Mouse (Mus musculus) midbrain, embryonic 12.5 days (tissue): ENCODE results near the gene Syne3. TPM values are rescaled to one million over a fixed set of nuclear protein-coding genes. Genes with fewer than 3 reads are reported as not detected.
A peak's percentile ranks its signal among the peaks of the same experiment; 100 is the strongest.

ENCODE experiments used
- ATAC-seq: fragments of 200-750 bp; cut with Nextera tagmentation; 2 replicates; pipeline ENCODE4 v1.8.0; 2017; ENCODE audit warnings: low read depth, moderate TSS enrichment, moderate library complexity; ENCODE audit not compliant: low FRiP score
- H3K27ac ChIP-seq: fragments of 300-500 bp; sonication (generic); replicated peaks from 2 replicates; pipeline ENCODE4 v1.5.1; 2016; ENCODE audit warnings: mild to moderate bottlenecking
- H3K27me3 ChIP-seq: fragments of 300-500 bp; sonication (generic); 2 replicates; pipeline ENCODE4 v1.6.1; 2016; ENCODE audit warnings: mild to moderate bottlenecking
- H3K36me3 ChIP-seq: fragments of 300-500 bp; sonication (generic); 2 replicates; pipeline ENCODE4 v1.6.1; 2016
- H3K4me1 ChIP-seq: fragments of 300-500 bp; sonication (generic); 2 replicates; pipeline ENCODE4 v1.6.1; 2016
- H3K4me2 ChIP-seq: fragments of 300-500 bp; sonication (generic); replicated peaks from 2 replicates; pipeline ENCODE4 v1.6.1; 2016; ENCODE audit warnings: mild to moderate bottlenecking, moderate library complexity
- H3K4me3 ChIP-seq: fragments of 300-500 bp; sonication (generic); 2 replicates; pipeline ENCODE4 v1.5.1; 2016; ENCODE audit warnings: mild to moderate bottlenecking
- H3K9ac ChIP-seq: fragments of 300-500 bp; sonication (generic); replicated peaks from 2 replicates; pipeline ENCODE4 v1.6.1; 2016; ENCODE audit warnings: mild to moderate bottlenecking, moderate library complexity
- H3K9me3 ChIP-seq: fragments of 300-500 bp; sonication (generic); 2 replicates; pipeline ENCODE4 v1.6.1; 2016; ENCODE audit warnings: mild to moderate bottlenecking
- WGBS: fragments of 180-500 bp; shearing (Covaris S2); methylation state at CpG from one replicate; pipeline ENCODE4 v1.1.7; 2016; 5-methylcytosine and 5-hydroxymethylcytosine counted together
- polyA plus RNA-seq: library from polyadenylated mRNA; unstranded; fragments of >200 nt; fragmentation: Nextera tagmentation; extraction: Ambion mirVana; gene quantifications from 2 replicates; pipeline ENCODE4 v1.2.1, GENCODE M21; 2016

Gene Syne3
- polyA plus RNA-seq, result 0.14 and 0.18 TPM in 2 replicates

DNA sequence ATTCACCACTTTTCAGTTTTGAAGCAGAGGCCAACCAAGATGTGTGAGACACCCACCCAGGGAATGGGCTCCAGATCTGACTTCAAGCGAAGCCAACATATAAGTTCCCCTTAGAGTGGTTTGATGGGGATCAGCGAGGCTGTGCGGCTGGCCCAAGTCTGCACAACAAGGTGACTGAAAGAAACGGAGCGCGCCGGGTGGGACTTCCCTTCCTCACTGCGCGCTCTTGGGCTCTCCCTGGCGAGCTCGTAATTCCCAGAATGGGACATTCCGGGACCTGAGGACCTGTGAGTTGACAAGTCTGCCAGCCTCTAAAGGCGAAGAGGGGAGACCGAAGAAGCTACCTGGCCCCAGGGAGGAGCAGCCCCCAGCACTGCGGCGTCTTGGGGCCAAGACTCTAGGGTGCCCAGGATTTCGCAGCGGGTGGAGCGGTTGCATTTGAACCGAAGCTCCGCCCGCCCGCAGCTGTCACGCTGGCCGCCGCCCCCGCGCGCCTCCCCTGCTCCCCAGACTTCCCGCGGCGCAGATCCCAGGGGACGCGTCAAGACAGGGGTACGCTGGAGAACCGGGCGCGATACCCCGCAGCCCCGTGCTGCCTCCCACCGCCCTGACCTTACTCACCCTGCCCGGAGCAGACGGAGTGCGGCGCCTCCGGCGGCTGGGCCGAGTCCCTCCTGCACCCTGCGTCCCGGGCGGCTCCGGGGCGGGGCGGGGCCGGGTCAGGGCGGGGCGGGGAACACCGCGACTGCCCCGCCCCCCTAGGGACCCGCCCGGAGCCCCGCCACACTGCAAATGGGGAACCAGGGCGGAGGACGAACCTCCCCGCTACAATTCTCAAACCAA lies at the start of gene Syne3:
Syne3 (minus strand) TSS at position 440 of the 843 bp plus-strand sequence.
- Histone ChIP-seq H3K4me3 (peak within 1 kb of the TSS; percentile 58), H3K4me1 (peaks cover 17% of the 10 kb centered on the region), H3K36me3 (no peaks in the 10 kb centered on the region), H3K27ac (no peak within 1 kb of the TSS), H3K9ac (peak within 1 kb of the TSS; percentile 55), H3K4me2 (peak within 1 kb of the TSS; percentile 97), H3K9me3 (no peaks in the 10 kb centered on the region), H3K27me3 (peaks cover 80% of the 10 kb centered on the region)
- WGBS, result under 1% methylated on average over 66 of the region's 66 CpGs
- ATAC-seq, result peak; percentile 79

- H3K27me3 ChIP-seq, result no peaks in the 10 kb centered on the region
- no peaks in the 10 kb centered on the region for H3K4me1 ChIP-seq
- no peaks in the 10 kb centered on the region for H3K9me3 ChIP-seq
- 83% methylated on average over 6 of the region's 6 CpGs for WGBS
- H3K9ac ChIP-seq, result no peak overlapping the region
- no peaks in the 10 kb centered on the region for H3K36me3 ChIP-seq
- H3K4me2 ChIP-seq, result no peak overlapping the region
- no peak overlapping the region for H3K27ac ChIP-seq
- H3K4me3 ChIP-seq, result no peak overlapping the region
- ATAC-seq, result no peak
Measured at GRCm38 (mm10) chr12:105055308-105055707, 45.7 kb upstream of the Syne3 start.

GRCm38 (mm10) chr12:105054041-105054440 lies 44.4 kb upstream of the Syne3 start:
- no peaks in the 10 kb centered on the region for H3K4me1 ChIP-seq
- no peaks in the 10 kb centered on the region for H3K27me3 ChIP-seq
- no peak overlapping the region for H3K27ac ChIP-seq
- H3K9me3 ChIP-seq, result no peaks in the 10 kb centered on the region
- 93% methylated on average over 15 of the region's 15 CpGs for WGBS
- no peak overlapping the region for H3K9ac ChIP-seq
- no peak overlapping the region for H3K4me2 ChIP-seq
- no peaks in the 10 kb centered on the region for H3K36me3 ChIP-seq
- H3K4me3 ChIP-seq, result no peak overlapping the region
- no peak for ATAC-seq

GRCm38 (mm10) chr12:105050898-105051297 lies 41.3 kb upstream of the Syne3 start:
- 19% methylated on average over 4 of the region's 4 CpGs for WGBS
- ATAC-seq, result no peak
- no peak overlapping the region for H3K9ac ChIP-seq
- H3K4me2 ChIP-seq, result no peak overlapping the region
- H3K4me1 ChIP-seq, result no peaks in the 10 kb centered on the region
- H3K9me3 ChIP-seq, result 0 out of 2 replicates have a peak, but pooled peaks cover 2% of the 10 kb centered on the region
- H3K27me3 ChIP-seq, result no peaks in the 10 kb centered on the region
- H3K27ac ChIP-seq, result no peak overlapping the region
- 0 out of 2 replicates have a peak, but pooled peaks cover 3% of the 10 kb centered on the region for H3K36me3 ChIP-seq
- H3K4me3 ChIP-seq, result no peak overlapping the region

DNA sequence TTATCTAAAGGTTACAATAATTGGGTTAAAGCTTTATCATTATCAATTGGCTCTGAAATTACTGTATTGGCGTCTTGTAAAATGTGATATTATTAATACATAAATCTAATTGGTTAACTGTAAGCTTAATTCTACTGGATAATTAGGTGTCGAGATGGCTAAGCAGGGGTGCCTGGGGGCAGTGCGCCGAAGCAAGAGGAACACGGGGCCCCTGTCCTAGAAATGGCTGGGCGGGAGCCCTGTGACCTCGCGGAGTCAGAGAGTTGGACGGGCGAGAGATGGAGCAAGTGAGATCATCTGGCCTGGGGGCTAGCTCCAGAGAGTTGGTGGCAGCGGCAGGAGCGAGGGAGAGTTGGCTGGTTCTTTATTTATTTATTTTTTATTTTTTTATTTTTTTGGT lies 40.2 kb upstream of the Syne3 start:
- 0 out of 2 replicates have a peak, but pooled peaks cover 3% of the 10 kb centered on the region for H3K36me3 ChIP-seq
- 0 out of 2 replicates have a peak, but pooled peaks cover 2% of the 10 kb centered on the region for H3K9me3 ChIP-seq
- H3K27ac ChIP-seq, result no peak overlapping the region
- ATAC-seq, result no peak
- H3K27me3 ChIP-seq, result no peaks in the 10 kb centered on the region
- WGBS, result 86% methylated on average over 12 of the region's 12 CpGs
- H3K4me3 ChIP-seq, result no peak overlapping the region
- no peak overlapping the region for H3K4me2 ChIP-seq
- no peak overlapping the region for H3K9ac ChIP-seq
- no peaks in the 10 kb centered on the region for H3K4me1 ChIP-seq

DNA sequence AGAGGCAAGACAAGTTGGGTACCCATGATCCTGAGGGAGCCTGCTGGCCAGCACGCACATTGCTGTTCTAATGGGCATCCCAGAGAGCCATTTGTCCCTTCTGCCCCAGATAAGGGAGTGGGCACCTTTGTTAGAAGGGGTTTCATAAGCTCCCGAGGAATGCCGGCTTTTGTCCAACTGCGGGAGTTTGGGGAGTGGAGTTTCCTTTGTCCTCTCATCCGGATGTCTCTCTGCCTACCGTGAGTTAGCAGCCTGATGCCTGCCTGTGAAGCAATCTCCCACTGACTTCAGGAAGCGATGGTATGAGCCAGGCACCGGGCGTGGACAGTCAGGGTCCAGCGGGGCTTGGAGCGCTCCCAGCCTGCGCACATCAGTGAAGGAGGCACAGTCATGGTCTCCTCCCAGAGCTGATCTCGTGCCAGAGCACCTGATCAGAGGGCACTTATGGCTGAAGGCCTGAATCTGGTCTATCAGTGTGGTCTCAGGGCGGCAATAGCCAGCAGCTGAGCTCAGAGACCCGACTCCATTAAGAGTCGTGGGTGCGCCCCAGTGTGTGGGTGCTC lies 38.8 kb upstream of the Syne3 start:
- 53% methylated on average over 17 of the region's 17 CpGs for WGBS
- no peaks in the 10 kb centered on the region for H3K27me3 ChIP-seq
- H3K4me3 ChIP-seq, result no peak overlapping the region
- H3K4me1 ChIP-seq, result no peaks in the 10 kb centered on the region
- no peak overlapping the region for H3K4me2 ChIP-seq
- no peak overlapping the region for H3K9ac ChIP-seq
- H3K36me3 ChIP-seq, result 0 out of 2 replicates have a peak, but pooled peaks cover 3% of the 10 kb centered on the region
- H3K9me3 ChIP-seq, result 0 out of 2 replicates have a peak, but pooled peaks cover 2% of the 10 kb centered on the region
- no peak for ATAC-seq
- H3K27ac ChIP-seq, result no peak overlapping the region

DNA sequence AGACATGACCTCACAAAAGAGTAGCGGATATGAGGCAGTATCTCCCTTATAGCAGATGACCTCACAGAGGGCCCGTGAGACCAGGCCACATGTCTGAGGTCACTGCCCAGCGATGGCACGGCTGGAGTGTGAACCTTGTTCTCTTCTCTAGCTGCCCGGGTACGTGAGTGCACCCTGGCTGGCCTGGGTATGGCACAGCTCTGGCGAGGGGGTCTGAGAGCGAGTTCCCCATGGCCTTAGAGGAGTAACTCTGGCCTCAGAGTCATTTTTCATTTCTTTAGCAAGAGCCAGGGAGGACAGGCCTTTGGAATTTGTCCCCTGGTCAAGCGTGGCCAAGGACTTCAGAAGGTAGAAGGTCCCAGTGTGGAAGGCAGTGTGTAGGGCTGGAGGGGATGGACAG lies 35.2 kb upstream of the Syne3 start:
- H3K27ac ChIP-seq, result no peak overlapping the region
- H3K4me3 ChIP-seq, result no peak overlapping the region
- no peak overlapping the region for H3K4me2 ChIP-seq
- 0 out of 2 replicates have a peak, but pooled peaks cover 4% of the 10 kb centered on the region for H3K4me1 ChIP-seq
- WGBS, result 93% methylated on average over 9 of the region's 9 CpGs
- no peaks in the 10 kb centered on the region for H3K27me3 ChIP-seq
- H3K36me3 ChIP-seq, result peaks cover 36% of the 10 kb centered on the region
- 0 out of 2 replicates have a peak, but pooled peaks cover 2% of the 10 kb centered on the region for H3K9me3 ChIP-seq
- no peak overlapping the region for H3K9ac ChIP-seq
- no peak for ATAC-seq

GRCm38 (mm10) chr12:105043081-105043480 lies 33.5 kb upstream of the Syne3 start:
- no peak for ATAC-seq
- 95% methylated on average over 5 of the region's 5 CpGs for WGBS
- peaks cover 36% of the 10 kb centered on the region for H3K36me3 ChIP-seq

GRCm38 (mm10) chr12:105040950-105041349 lies 31.3 kb upstream of the Syne3 start:
- no peak overlapping the region for H3K27ac ChIP-seq
- H3K4me3 ChIP-seq, result no peak overlapping the region
- WGBS, result 95% methylated on average over 7 of the region's 7 CpGs
- H3K4me2 ChIP-seq, result no peak overlapping the region
- H3K4me1 ChIP-seq, result 0 out of 2 replicates have a peak, but pooled peaks cover 4% of the 10 kb centered on the region
- H3K36me3 ChIP-seq, result peaks cover 33% of the 10 kb centered on the region
- H3K9ac ChIP-seq, result no peak overlapping the region
- ATAC-seq, result no peak
- H3K9me3 ChIP-seq, result no peaks in the 10 kb centered on the region
- no peaks in the 10 kb centered on the region for H3K27me3 ChIP-seq

More at GRCm38 (mm10) chr12:105043081-105043480, 33.5 kb upstream of the Syne3 start:
- Histone ChIP-seq H3K4me3 (no peak overlapping the region), H3K4me1 (0 out of 2 replicates have a peak, but pooled peaks cover 4% of the 10 kb centered on the region), H3K27ac (no peak overlapping the region), H3K9me3 (0 out of 2 replicates have a peak, but pooled peaks cover 2% of the 10 kb centered on the region), H3K27me3 (no peaks in the 10 kb centered on the region), H3K9ac (no peak overlapping the region), H3K4me2 (no peak overlapping the region)

- no peak overlapping the region for H3K4me3 ChIP-seq
- no peak overlapping the region for H3K4me2 ChIP-seq
- H3K27ac ChIP-seq, result no peak overlapping the region
- no peaks in the 10 kb centered on the region for H3K9me3 ChIP-seq
- peaks cover 33% of the 10 kb centered on the region for H3K36me3 ChIP-seq
- no peaks in the 10 kb centered on the region for H3K27me3 ChIP-seq
- H3K9ac ChIP-seq, result no peak overlapping the region
- no peak for ATAC-seq
- WGBS, result 72% methylated on average over 12 of the region's 12 CpGs
- H3K4me1 ChIP-seq, result peaks cover 8% of the 10 kb centered on the region
Measured at GRCm38 (mm10) chr12:105039578-105040289, 30.1 kb upstream of the Syne3 start.

GRCm38 (mm10) chr12:105038918-105039317 lies 29.3 kb upstream of the Syne3 start:
- Histone ChIP-seq H3K9ac (no peak overlapping the region), H3K27ac (no peak overlapping the region), H3K9me3 (no peaks in the 10 kb centered on the region), H3K4me3 (no peak overlapping the region), H3K4me1 (peaks cover 17% of the 10 kb centered on the region), H3K27me3 (no peaks in the 10 kb centered on the region), H3K4me2 (no peak overlapping the region), H3K36me3 (peaks cover 33% of the 10 kb centered on the region)
- 83% methylated on average over 7 of the region's 7 CpGs for WGBS
- ATAC-seq, result no peak
